Mouse (Mus musculus) central nervous system, embryonic 18 days (tissue): ENCODE measurements around the gene Spryd7. TPM values are rescaled to one million over a fixed set of nuclear protein-coding genes. Genes with fewer than 3 reads are reported as not detected.

Source experiments
- polyA plus RNA-seq: library from polyadenylated mRNA; depleted of rRNA; stranded (reverse); fragments of >200 nt; gene quantifications from 2 replicates; pipeline ENCODE4 v1.2.3, GENCODE M21; 2012; rRNA removed

The Spryd7 gene
- 34.5 and 36.2 TPM in 2 replicates for polyA plus RNA-seq

GRCm38 (mm10) chr14:61556289-61557147 lies at the start of gene Spryd7:
Gene Spryd7 (minus strand): TSS chr14:61556886.

GRCm38 (mm10) chr14:61597968-61598367 lies 41.3 kb upstream of the Spryd7 start, which contains the start of gene Trim13:
Gene Trim13 (plus strand): TSS chr14:61598247.

Other genes with a start within 250 kb of the Spryd7 start
- 0.40 and 0.41 TPM in 2 replicates for gene Arl11, start 247.1 kb downstream of the Spryd7 start, polyA plus RNA-seq
- gene Ebpl, start 196.4 kb downstream of the Spryd7 start, polyA plus RNA-seq, result 4.5 and 4.9 TPM in 2 replicates
- gene Kpna3, start 117.0 kb downstream of the Spryd7 start, polyA plus RNA-seq, result 57.5 and 61.4 TPM in 2 replicates
- gene Trim13, start 41.4 kb upstream of the Spryd7 start, polyA plus RNA-seq, result 33.0 and 34.4 TPM in 2 replicates
- 2.4 and 2.6 TPM in 2 replicates for gene Kcnrg, start 50.6 kb upstream of the Spryd7 start, polyA plus RNA-seq